Mouse (Mus musculus) embryonic facial prominence, embryonic 15.5 days (tissue): ENCODE results near the gene Hpn. TPM values are rescaled to one million over a fixed set of nuclear protein-coding genes. Genes with fewer than 3 reads are reported as not detected.
A peak's percentile ranks its signal among the peaks of the same experiment; 100 is the strongest.

ENCODE experiments used
- ATAC-seq: fragments of 200-750 bp; cut with Nextera tagmentation; 2 replicates; pipeline ENCODE4 v1.8.0; 2017; ENCODE audit warnings: low read depth, moderate TSS enrichment; ENCODE audit not compliant: insufficient number of reproducible peaks, low FRiP score, low TSS enrichment
- H3K27ac ChIP-seq: fragments of 300-500 bp; sonication (generic); replicated peaks from 2 replicates; pipeline ENCODE4 v1.5.1; 2015; ENCODE audit warnings: mild to moderate bottlenecking, inconsistent platforms
- H3K27me3 ChIP-seq: fragments of 300-500 bp; sonication (generic); 2 replicates; pipeline ENCODE4 v1.6.1; 2015; ENCODE audit warnings: inconsistent platforms
- H3K36me3 ChIP-seq: fragments of 300-500 bp; sonication (generic); 2 replicates; pipeline ENCODE4 v1.6.1; 2015; ENCODE audit warnings: mild to moderate bottlenecking, inconsistent platforms
- H3K4me1 ChIP-seq: fragments of 300-500 bp; sonication (generic); 2 replicates; pipeline ENCODE4 v1.6.1; 2015; ENCODE audit warnings: inconsistent platforms
- H3K4me2 ChIP-seq: fragments of 300-500 bp; sonication (generic); replicated peaks from 2 replicates; pipeline ENCODE4 v1.6.1; 2015; ENCODE audit warnings: mild to moderate bottlenecking, inconsistent platforms
- H3K4me3 ChIP-seq: fragments of 300-500 bp; sonication (generic); replicated peaks from 2 replicates; pipeline ENCODE4 v1.5.1; 2015; ENCODE audit warnings: mild to moderate bottlenecking, inconsistent platforms
- H3K9ac ChIP-seq: fragments of 300-500 bp; sonication (generic); 2 replicates; pipeline ENCODE4 v1.6.1; 2015; ENCODE audit warnings: inconsistent platforms
- H3K9me3 ChIP-seq: fragments of 300-500 bp; sonication (generic); replicated peaks from 2 replicates; pipeline ENCODE4 v1.6.1; 2016; ENCODE audit warnings: inconsistent platforms
- WGBS: fragments of 180-500 bp; shearing (Covaris S2); methylation state at CpG from one replicate; pipeline ENCODE4 v1.1.7; 2015; 5-methylcytosine and 5-hydroxymethylcytosine counted together
- polyA plus RNA-seq: library from polyadenylated mRNA; unstranded; fragments of >200 nt; fragmentation: Nextera tagmentation; extraction: Ambion mirVana; gene quantifications from 2 replicates; pipeline ENCODE4 v1.2.1, GENCODE M21; 2015

Hpn gene
- polyA plus RNA-seq, 1 experiment from 2014 or later = 5.4 TPM

DNA sequence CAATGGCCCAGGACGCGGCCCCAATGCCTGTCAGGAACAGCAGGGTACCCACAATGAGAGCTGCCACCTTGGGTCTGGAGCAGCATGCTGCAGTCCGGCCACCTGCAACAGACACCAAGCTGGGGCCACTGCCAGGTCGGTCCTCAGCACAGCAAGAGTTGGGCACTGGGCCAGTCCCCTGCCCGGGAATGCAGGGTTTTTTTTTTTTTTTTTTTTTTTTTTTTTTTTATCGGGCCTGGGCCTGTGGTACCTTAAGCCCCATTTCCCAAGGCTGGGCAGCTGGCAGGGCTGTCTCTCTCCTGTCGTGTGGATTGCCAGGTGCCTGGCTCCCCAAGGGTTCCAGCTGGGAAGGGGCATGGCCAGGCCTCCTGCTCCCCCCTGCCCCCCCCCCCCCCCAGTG lies 6.0 kb downstream of the Hpn start:
- no peak overlapping the region for H3K9ac ChIP-seq
- H3K4me1 ChIP-seq = no peaks in the 10 kb centered on the region
- H3K4me2 ChIP-seq = no peak overlapping the region
- ATAC-seq = no peak
- no peaks in the 10 kb centered on the region for H3K27me3 ChIP-seq
- WGBS = 37% methylated on average over 7 of the region's 7 CpGs
- no peaks in the 10 kb centered on the region for H3K36me3 ChIP-seq
- H3K27ac ChIP-seq = no peak overlapping the region
- no peaks in the 10 kb centered on the region for H3K9me3 ChIP-seq
- H3K4me3 ChIP-seq = no peak overlapping the region

GRCm38 (mm10) chr7:31107781-31108180 lies 7.3 kb downstream of the Hpn start:
- 81% methylated on average over 11 of the region's 11 CpGs for WGBS
- no peak overlapping the region for H3K4me3 ChIP-seq
- no peaks in the 10 kb centered on the region for H3K36me3 ChIP-seq
- H3K4me2 ChIP-seq = no peak overlapping the region
- no peak for ATAC-seq
- no peaks in the 10 kb centered on the region for H3K27me3 ChIP-seq
- H3K4me1 ChIP-seq = no peaks in the 10 kb centered on the region
- no peak overlapping the region for H3K27ac ChIP-seq
- H3K9ac ChIP-seq = no peak overlapping the region
- H3K9me3 ChIP-seq = no peaks in the 10 kb centered on the region

GRCm38 (mm10) chr7:31106166-31106565 lies 8.9 kb downstream of the Hpn start:
- no peak for ATAC-seq

GRCm38 (mm10) chr7:31105061-31105768 lies 9.9 kb downstream of the Hpn start:
- Histone ChIP-seq H3K27ac (no peak overlapping the region), H3K9me3 (no peaks in the 10 kb centered on the region), H3K9ac (no peak overlapping the region), H3K4me1 (no peaks in the 10 kb centered on the region), H3K36me3 (no peaks in the 10 kb centered on the region), H3K4me3 (no peak overlapping the region), H3K4me2 (no peak overlapping the region), H3K27me3 (no peaks in the 10 kb centered on the region)
- ATAC-seq = no peak
- WGBS = 58% methylated on average over 15 of the region's 15 CpGs

More at GRCm38 (mm10) chr7:31106166-31106565, 8.9 kb downstream of the Hpn start:
- Histone ChIP-seq H3K9me3 (no peaks in the 10 kb centered on the region), H3K4me1 (no peaks in the 10 kb centered on the region), H3K9ac (no peak overlapping the region), H3K27ac (no peak overlapping the region), H3K27me3 (no peaks in the 10 kb centered on the region), H3K36me3 (no peaks in the 10 kb centered on the region), H3K4me2 (no peak overlapping the region), H3K4me3 (no peak overlapping the region)
- 47% methylated on average over 3 of the region's 3 CpGs for WGBS

DNA sequence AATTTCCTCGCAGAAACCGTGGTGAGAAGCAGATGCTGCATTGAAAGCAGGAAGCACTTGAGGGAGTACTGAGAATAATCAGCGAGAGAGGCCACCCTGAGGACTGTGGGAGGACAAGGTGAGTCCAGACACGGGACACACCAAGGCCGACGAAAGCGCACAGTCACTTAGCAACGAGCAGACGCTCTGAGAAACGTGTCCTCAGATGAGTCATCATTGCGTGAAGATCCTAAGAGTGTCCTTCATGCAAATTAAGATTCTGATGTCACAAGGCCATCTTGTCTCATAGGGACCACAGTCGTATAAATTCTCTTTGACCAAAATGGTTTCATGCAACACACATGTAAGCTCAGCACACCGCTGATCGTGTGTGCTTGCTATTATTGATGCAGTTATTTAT lies 14.3 kb downstream of the Hpn start:
- Histone ChIP-seq H3K9me3 (no peaks in the 10 kb centered on the region), H3K27me3 (no peaks in the 10 kb centered on the region), H3K4me1 (0 out of 2 replicates have a peak, but pooled peaks cover 5% of the 10 kb centered on the region), H3K4me2 (no peak overlapping the region), H3K4me3 (no peak overlapping the region), H3K36me3 (no peaks in the 10 kb centered on the region), H3K27ac (no peak overlapping the region), H3K9ac (no peak overlapping the region)
- 74% methylated on average over 14 of the region's 14 CpGs for WGBS
- ATAC-seq = no peak

GRCm38 (mm10) chr7:31099612-31099982 lies 15.5 kb downstream of the Hpn start:
- no peaks in the 10 kb centered on the region for H3K27me3 ChIP-seq
- no peak overlapping the region for H3K9ac ChIP-seq
- H3K4me1 ChIP-seq = 0 out of 2 replicates have a peak, but pooled peaks cover 5% of the 10 kb centered on the region
- 86% methylated on average over 6 of the region's 6 CpGs for WGBS
- H3K4me3 ChIP-seq = no peak overlapping the region
- no peaks in the 10 kb centered on the region for H3K36me3 ChIP-seq
- H3K4me2 ChIP-seq = no peak overlapping the region
- no peak overlapping the region for H3K27ac ChIP-seq
- ATAC-seq = no peak
- H3K9me3 ChIP-seq = no peaks in the 10 kb centered on the region

DNA sequence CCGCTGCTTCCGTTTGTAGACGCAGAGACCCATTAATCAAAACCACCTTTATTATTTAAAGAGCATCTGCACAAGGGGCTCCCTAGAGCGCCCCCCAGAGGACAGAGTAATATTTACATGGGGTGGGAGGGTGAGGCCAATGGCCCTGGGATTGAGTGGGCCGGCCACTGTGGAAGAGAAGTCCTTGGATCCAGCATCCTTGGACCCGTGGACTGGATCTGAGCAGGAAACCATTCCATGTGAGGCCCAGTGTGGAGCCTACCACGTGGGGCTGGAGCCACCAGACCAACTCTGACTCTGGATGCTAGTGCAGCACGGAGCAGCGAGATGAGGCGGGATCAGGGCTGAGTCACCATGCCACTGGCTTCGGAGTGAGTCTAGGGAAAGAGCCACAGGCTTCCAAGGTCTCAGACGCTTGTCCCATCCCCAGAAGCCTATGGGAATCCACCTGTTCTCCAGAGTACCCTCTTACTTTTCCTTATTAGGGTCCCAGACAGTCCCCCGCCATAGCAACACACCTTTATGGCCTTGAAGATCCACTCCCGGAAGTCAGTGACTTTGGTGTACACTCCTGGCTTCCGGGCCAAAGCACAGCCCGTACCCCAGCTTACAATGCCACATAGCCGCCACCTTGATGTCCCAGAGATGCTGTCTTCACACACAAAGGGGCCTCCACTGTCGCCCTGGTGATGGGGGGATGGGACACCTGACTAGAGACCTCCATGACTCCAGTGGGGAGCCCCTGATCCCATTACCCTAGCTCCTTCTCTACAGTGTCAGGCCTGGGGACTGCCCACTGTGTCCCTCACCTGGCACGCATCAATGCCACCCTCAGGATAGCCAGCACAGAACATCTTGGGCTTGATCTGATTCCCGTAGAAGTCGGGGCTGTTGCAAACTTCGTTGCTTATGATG lies 16.1 kb downstream of the Hpn start:
- 74% methylated on average over 22 of the region's 22 CpGs for WGBS
- ATAC-seq = no peak
- Histone ChIP-seq H3K4me3 (no peak overlapping the region), H3K4me1 (0 out of 2 replicates have a peak, but pooled peaks cover 5% of the 10 kb centered on the region), H3K36me3 (no peaks in the 10 kb centered on the region), H3K9ac (no peak overlapping the region), H3K27ac (no peak overlapping the region; the same call in 1 of the 2 replicates), H3K9me3 (no peaks in the 10 kb centered on the region), H3K4me2 (no peak overlapping the region), H3K27me3 (no peaks in the 10 kb centered on the region)

DNA sequence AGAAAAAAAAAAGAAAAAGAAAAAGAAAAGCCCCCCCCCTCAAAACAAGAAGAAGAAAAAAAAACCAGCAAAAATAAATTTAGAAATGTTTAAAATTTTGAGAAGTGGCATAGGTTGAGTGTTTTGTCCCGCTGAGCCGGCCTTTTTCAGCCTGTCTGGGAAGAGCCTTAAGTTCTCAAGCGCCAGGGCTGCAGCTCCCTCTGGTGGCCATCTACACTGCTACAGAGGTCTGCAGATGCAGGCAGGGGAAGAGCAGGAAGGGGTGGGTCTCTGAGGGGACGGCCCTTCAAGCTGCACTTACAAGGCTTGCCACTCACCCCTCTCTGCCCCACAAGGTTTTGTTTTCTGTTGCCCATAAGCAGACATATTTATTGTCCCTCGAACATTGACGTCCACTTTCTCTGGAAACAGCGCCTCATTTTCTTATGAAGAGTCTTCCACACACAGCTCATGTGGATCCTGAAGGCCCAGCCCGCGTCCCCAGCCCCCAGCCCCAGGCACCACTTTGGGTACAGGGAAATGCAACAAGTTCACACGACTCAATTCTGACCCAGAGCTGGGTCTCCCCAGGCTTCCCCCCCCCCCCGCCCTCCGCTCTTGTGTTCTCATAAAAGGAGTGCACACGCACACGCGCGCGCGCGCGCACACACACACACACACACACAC lies 17.4 kb downstream of the Hpn start:
- no peaks in the 10 kb centered on the region for H3K36me3 ChIP-seq
- ATAC-seq = peak; percentile 89
- H3K4me1 ChIP-seq = 0 out of 2 replicates have a peak, but pooled peaks cover 5% of the 10 kb centered on the region
- H3K4me2 ChIP-seq = peak overlapping the region; percentile 47
- peak overlapping the region; percentile 28 for H3K4me3 ChIP-seq
- no peaks in the 10 kb centered on the region for H3K27me3 ChIP-seq
- H3K9me3 ChIP-seq = no peaks in the 10 kb centered on the region
- H3K27ac ChIP-seq = peak overlapping the region; percentile 44; the same call in 1 of the 2 replicates
- WGBS = 37% methylated on average over 20 of the region's 20 CpGs
- no peak overlapping the region for H3K9ac ChIP-seq

DNA sequence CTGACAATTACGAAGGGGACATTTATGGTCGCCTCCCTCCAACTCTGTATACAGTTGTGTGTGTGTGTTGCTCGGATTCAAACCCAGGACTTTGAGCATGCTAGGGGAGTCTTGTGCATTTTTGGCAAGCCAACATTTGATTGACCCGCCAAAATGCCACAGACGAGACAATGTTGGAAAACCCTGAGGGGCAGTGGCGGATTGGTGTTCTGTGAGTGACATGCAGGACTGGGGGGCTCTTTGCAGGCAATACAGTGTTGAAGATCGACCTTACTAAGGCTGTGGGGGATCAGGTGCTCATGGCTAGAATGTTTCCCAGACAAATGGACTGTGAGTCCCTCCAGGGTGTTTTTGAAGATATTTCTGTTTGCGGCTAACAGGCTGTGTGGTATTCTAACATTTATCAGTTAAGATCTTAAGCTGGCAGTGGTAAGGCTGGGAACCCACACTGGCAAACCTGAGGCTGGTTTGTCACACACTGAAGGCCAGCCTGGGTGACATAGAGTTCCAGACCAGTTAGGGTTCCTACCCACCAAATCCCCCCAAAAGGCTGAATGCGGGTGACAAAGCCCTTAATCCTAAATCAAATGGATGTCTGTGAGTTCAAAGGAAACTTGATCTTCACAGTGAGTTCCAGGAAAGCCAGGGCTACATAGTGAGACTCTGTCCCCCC lies 18.1 kb downstream of the Hpn start:
- Histone ChIP-seq H3K4me2 (no peak overlapping the region), H3K9ac (no peak overlapping the region), H3K4me3 (no peak overlapping the region), H3K9me3 (no peaks in the 10 kb centered on the region), H3K27ac (0 out of 2 replicates have a peak overlapping the region, but pooled peaks have one; percentile 17), H3K4me1 (0 out of 2 replicates have a peak, but pooled peaks cover 5% of the 10 kb centered on the region), H3K36me3 (no peaks in the 10 kb centered on the region), H3K27me3 (no peaks in the 10 kb centered on the region)
- no peak for ATAC-seq
- 57% methylated on average over 9 of the region's 9 CpGs for WGBS

GRCm38 (mm10) chr7:31094774-31095501 lies 20.2 kb downstream of the Hpn start:
- 23% methylated on average over 12 of the region's 12 CpGs for WGBS
- Histone ChIP-seq H3K4me1 (0 out of 2 replicates have a peak, but pooled peaks cover 5% of the 10 kb centered on the region), H3K27ac (no peak overlapping the region), H3K9me3 (no peaks in the 10 kb centered on the region), H3K4me3 (no peak overlapping the region), H3K36me3 (no peaks in the 10 kb centered on the region), H3K4me2 (no peak overlapping the region), H3K27me3 (no peaks in the 10 kb centered on the region), H3K9ac (no peak overlapping the region)
- no peak for ATAC-seq
